Mouse (Mus musculus) CH12.LX (cell line): ENCODE data around the gene Triobp. TPM values are rescaled to one million over a fixed set of nuclear protein-coding genes. Genes with fewer than 3 reads are reported as not detected.
A peak's percentile ranks its signal among the peaks of the same experiment; 100 is the strongest.

Experiments
- DNase-seq: peaks from one replicate; pipeline ENCODE4 v3.0.0-alpha.2; 2013; ENCODE audit errors: extremely low read depth
- H3K27ac ChIP-seq: 2 replicates; pipeline ENCODE4 v1.5.1; 2012; ENCODE audit warnings: low read depth, mild to moderate bottlenecking, control low read depth, moderate library complexity; ENCODE audit not compliant: insufficient read depth
- H3K27me3 ChIP-seq: replicated peaks from 2 replicates; pipeline ENCODE3; 2012; ENCODE audit warnings: inconsistent platforms
- H3K36me3 ChIP-seq, 2 experiments: replicated peaks in 1 of 2; 2 replicates each; pipeline versions ENCODE3 to v1.6.1; 2012; ENCODE audit warnings: inconsistent platforms in 1 of 2, low read length in 1 of 2, mild to moderate bottlenecking in 1 of 2, mixed read lengths in 1 of 2, moderate library complexity in 1 of 2; ENCODE audit not compliant: control insufficient read depth in 1 of 2, insufficient read depth in 1 of 2
- H3K4me1 ChIP-seq, 2 experiments: 2 replicates each; pipeline ENCODE4 v1.6.1; 2012; ENCODE audit warnings: inconsistent platforms in 1 of 2, moderate library complexity in 1 of 2; ENCODE audit not compliant: insufficient read depth in 2 of 2, control insufficient read depth in 1 of 2
- H3K4me2 ChIP-seq: 2 replicates; pipeline ENCODE4 v1.6.1; 2012; ENCODE audit warnings: low read depth, mild to moderate bottlenecking, control low read depth; ENCODE audit not compliant: poor library complexity, insufficient read depth, severe bottlenecking
- H3K4me3 ChIP-seq, 3 experiments: fragments of 150-350 bp in 1 of 3; sonication (generic) in 1 of 3; replicated peaks in 1 of 3; 2 replicates each; pipeline versions ENCODE3 to v1.5.1; 2011 to 2012; ENCODE audit warnings: low read depth in 2 of 3, low read length in 2 of 3, mild to moderate bottlenecking in 2 of 3, moderate library complexity in 2 of 3, control low read depth in 1 of 3, improper control_type of control experiment in 1 of 3, inconsistent platforms in 1 of 3, mixed read lengths in 1 of 3; ENCODE audit not compliant: poor library complexity in 1 of 3
- H3K79me2 ChIP-seq: replicated peaks from 2 replicates; pipeline ENCODE4 v1.6.1; 2012; ENCODE audit warnings: mild to moderate bottlenecking, moderate library complexity; ENCODE audit not compliant: control insufficient read depth, poor library complexity, insufficient read depth, severe bottlenecking; ENCODE audit errors: extremely low read depth
- H3K9ac ChIP-seq: 2 replicates; pipeline ENCODE4 v1.6.1; 2012; ENCODE audit warnings: low read depth, mild to moderate bottlenecking, control low read depth, moderate library complexity; ENCODE audit not compliant: insufficient read depth
- H3K9me3 ChIP-seq: replicated peaks from 2 replicates; pipeline ENCODE3; 2012; ENCODE audit warnings: low read length, inconsistent platforms, mixed read lengths
- BHLHE40 ChIP-seq: IDR thresholded peaks from 2 replicates; pipeline ENCODE4 v1.6.1; 2011; ENCODE audit warnings: mild to moderate bottlenecking, low read depth, low read length, improper control_type of control experiment
- CHD1 ChIP-seq: IDR thresholded peaks from 2 replicates; pipeline ENCODE4 v1.6.1; 2012; ENCODE audit warnings: low read depth, low read length, improper control_type of control experiment, inconsistent platforms
- E2F4 ChIP-seq: IDR thresholded peaks from 2 replicates; pipeline ENCODE4 v1.6.1; 2011; ENCODE audit warnings: low read depth, low read length, improper control_type of control experiment; ENCODE audit not compliant: insufficient replicate concordance
- ELF1 ChIP-seq: IDR thresholded peaks from 2 replicates; pipeline ENCODE4 v1.6.1; 2014; ENCODE audit warnings: low read depth, mild to moderate bottlenecking, inconsistent platforms, low read length, improper control_type of control experiment
- EP300 ChIP-seq: IDR thresholded peaks from 2 replicates; pipeline ENCODE4 v1.6.1; 2011; ENCODE audit warnings: low read length, improper control_type of control experiment
- ETS1 ChIP-seq: conservative IDR thresholded peaks from 2 replicates; pipeline ENCODE4 v1.6.1; 2012; ENCODE audit warnings: low read depth, mild to moderate bottlenecking, inconsistent platforms, low read length, improper control_type of control experiment, moderate library complexity
- GABPA ChIP-seq: IDR thresholded peaks from 2 replicates; pipeline ENCODE4 v1.6.1; 2012; ENCODE audit warnings: low read depth, low read length, improper control_type of control experiment, inconsistent platforms; ENCODE audit not compliant: insufficient replicate concordance
- HCFC1 ChIP-seq: IDR thresholded peaks from 2 replicates; pipeline ENCODE4 v1.6.1; 2012; ENCODE audit warnings: low read depth, mild to moderate bottlenecking, inconsistent platforms, low read length, improper control_type of control experiment
- JUN ChIP-seq: IDR thresholded peaks from 2 replicates; pipeline ENCODE4 v1.6.1; 2011; ENCODE audit warnings: low read depth, mild to moderate bottlenecking, low read length, improper control_type of control experiment, moderate library complexity; ENCODE audit not compliant: insufficient read depth
- MAX ChIP-seq: IDR thresholded peaks from 2 replicates; pipeline ENCODE4 v1.6.1; 2011; ENCODE audit warnings: low read length, improper control_type of control experiment
- MXI1 ChIP-seq: IDR thresholded peaks from 2 replicates; pipeline ENCODE4 v1.6.1; 2011; ENCODE audit warnings: mild to moderate bottlenecking, low read depth, low read length, improper control_type of control experiment
- NELFE ChIP-seq: IDR thresholded peaks from 2 replicates; pipeline ENCODE4 v1.6.1; 2011; ENCODE audit warnings: low read depth, low read length, improper control_type of control experiment
- RCOR1 ChIP-seq: conservative IDR thresholded peaks from 2 replicates; pipeline ENCODE4 v1.6.1; 2012; ENCODE audit warnings: low read depth, mild to moderate bottlenecking, inconsistent platforms, low read length, improper control_type of control experiment
- SIN3A ChIP-seq: IDR thresholded peaks from 2 replicates; pipeline ENCODE4 v1.6.1; 2012; ENCODE audit warnings: low read length, improper control_type of control experiment, inconsistent platforms
- SMC3 ChIP-seq: IDR thresholded peaks from 2 replicates; pipeline ENCODE4 v1.6.1; 2011; ENCODE audit warnings: low read depth, low read length, improper control_type of control experiment
- TBP ChIP-seq: conservative IDR thresholded peaks from 2 replicates; pipeline ENCODE4 v1.6.1; 2011; ENCODE audit warnings: low read depth, low read length, improper control_type of control experiment
- TCF12 ChIP-seq: IDR thresholded peaks from 2 replicates; pipeline ENCODE4 v1.6.1; 2014; ENCODE audit warnings: low read depth, mild to moderate bottlenecking, inconsistent platforms, low read length, improper control_type of control experiment
- USF1 ChIP-seq: IDR thresholded peaks from 2 replicates; pipeline ENCODE4 v1.6.1; 2014; ENCODE audit warnings: low read depth, mild to moderate bottlenecking, inconsistent platforms, low read length, improper control_type of control experiment
- ZKSCAN1 ChIP-seq: IDR thresholded peaks from 2 replicates; pipeline ENCODE4 v1.6.1; 2012; ENCODE audit warnings: low read depth, inconsistent platforms, low read length, improper control_type of control experiment, borderline replicate concordance
- dilution Hi-C: fragments of 300-500 bp; cut with MboI; formaldehyde crosslinking; loops from 2 replicates; pipeline ENCODE4 v1.14.3; 2020; ENCODE audit warnings: low sequenced_read_pairs; ENCODE audit not compliant: extremely low pct_unique_long_range_greater_than_20kb, extremely low pct_ligation_motif_present
- in situ Hi-C: fragments of 300-500 bp; cut with MboI; formaldehyde crosslinking; loops from 3 replicates; pipeline ENCODE4 v1.14.3; 2019; ENCODE audit warnings: low sequenced_read_pairs, low pct_ligation_motif_present, low pct_unique_long_range_greater_than_20kb, mixed read lengths
- polyA plus RNA-seq: library from polyadenylated mRNA; unstranded; fragments of >175 nt; gene quantifications from 2 replicates; pipeline ENCODE4 v1.2.1, GENCODE M21; 2012; ENCODE audit warnings: low read depth; ENCODE audit not compliant: insufficient read length
- total RNA-seq, 2 experiments: library from RNA; depleted of rRNA; stranded (reverse); fragments of 300-350 nt in 1 of 2; fragments of >200 nt in 1 of 2; gene quantifications; 2 replicates each; pipeline ENCODE4 v1.2.3; 2012 to 2014

The Triobp gene
- total and polyA plus RNA-seq, 3 experiments = 11.5 to 31.0 (median 25.5) TPM

DNA sequence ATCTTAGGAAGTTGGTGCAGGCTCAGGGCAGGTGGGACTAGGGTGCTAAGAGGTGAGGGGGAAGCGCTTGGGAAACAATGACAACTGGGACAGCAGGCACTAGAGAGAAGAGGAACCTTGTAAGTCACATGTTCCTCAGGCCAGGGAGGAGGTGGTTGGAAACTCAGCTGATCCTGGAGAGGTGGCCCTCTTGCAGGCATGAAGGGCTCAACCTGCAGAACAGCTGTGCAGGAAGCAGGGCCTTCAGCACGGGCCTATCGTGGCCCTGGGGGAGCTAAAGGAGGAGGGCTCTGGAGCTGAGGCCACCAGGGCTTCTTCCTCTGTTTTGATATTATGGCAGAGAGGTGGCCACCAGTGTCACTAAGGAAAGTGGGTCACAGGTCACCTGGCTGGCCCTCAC lies 49.1 kb downstream of the Triobp start:
- dilution Hi-C loops (no loop called here), in situ Hi-C loops (no loop called here)
- H3K36me3 ChIP-seq = peaks cover 64 to 81% of the 10 kb centered on the region in 2 experiments
- H3K4me2 ChIP-seq = no peak overlapping the region
- peak; percentile 58 for DNase-seq
- H3K4me3 ChIP-seq = no peak overlapping the region
- H3K4me1 ChIP-seq = peaks cover 20 to 69% of the 10 kb centered on the region in 2 experiments
- H3K27ac ChIP-seq = no peak overlapping the region
- H3K79me2 ChIP-seq = no peaks in the 10 kb centered on the region
- H3K9me3 ChIP-seq = no peaks in the 10 kb centered on the region
- TF ChIP-seq E2F4 (no peak), EP300 (peak; percentile 34; the same call in 1 of the 2 replicates), BHLHE40 (peak; percentile 44; the same call in 1 of the 2 replicates), TCF12 (peak; percentile 24; the same call in 1 of the 2 replicates), ETS1 (peak; percentile 79), MXI1 (peak; percentile 24; the same call in 1 of the 2 replicates), SMC3 (no peak), ELF1 (0 out of 2 replicates have a peak, but pooled peaks have one; percentile 11), SIN3A (peak; percentile 45; the same call in 1 of the 2 replicates), ZKSCAN1 (no peak), MAX (peak; percentile 50; the same call in 1 of the 2 replicates)
- H3K9ac ChIP-seq = no peak overlapping the region
- H3K27me3 ChIP-seq = no peaks in the 10 kb centered on the region

DNA sequence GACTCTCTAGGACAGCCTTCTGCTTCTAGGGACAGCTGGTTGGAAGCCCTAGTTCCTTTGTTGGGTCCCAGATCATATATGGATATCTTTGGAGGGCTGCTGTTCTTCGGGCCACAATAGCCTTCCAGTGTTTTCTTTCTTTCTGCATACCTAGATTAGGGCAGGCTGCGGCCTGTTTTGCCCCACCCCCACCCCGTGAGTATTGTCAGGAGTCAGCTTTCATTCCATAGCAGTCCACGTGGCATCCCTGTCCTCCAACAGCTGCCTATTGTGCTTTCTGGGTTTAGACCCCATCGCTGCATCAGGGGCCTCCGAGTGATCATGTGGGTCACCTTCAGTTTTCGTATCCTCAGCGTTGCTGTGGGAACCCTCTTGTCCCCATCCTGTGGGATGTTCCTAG lies 50.8 kb downstream of the Triobp start:
- H3K4me1 ChIP-seq = peaks cover 20 to 69% of the 10 kb centered on the region in 2 experiments
- no peak overlapping the region for H3K9ac ChIP-seq
- H3K4me3 ChIP-seq = no peak overlapping the region
- TF ChIP-seq USF1 (no peak), NELFE (no peak), JUN (no peak), HCFC1 (no peak), RCOR1 (no peak), GABPA (no peak), TBP (no peak), ETS1 (no peak), ZKSCAN1 (no peak), SIN3A (no peak), CHD1 (no peak)
- in situ Hi-C loops = no loop called here
- H3K27ac ChIP-seq = no peak overlapping the region
- no peak for DNase-seq
- peaks cover 60 to 79% of the 10 kb centered on the region in 2 experiments for H3K36me3 ChIP-seq
- H3K27me3 ChIP-seq = no peaks in the 10 kb centered on the region
- no peak overlapping the region for H3K4me2 ChIP-seq
- no peaks in the 10 kb centered on the region for H3K79me2 ChIP-seq
- dilution Hi-C loops = no loop called here
- no peaks in the 10 kb centered on the region for H3K9me3 ChIP-seq
